Mouse (Mus musculus): ENCODE data around the gene Slc22a15.

Slc22a15 gene

DNA sequence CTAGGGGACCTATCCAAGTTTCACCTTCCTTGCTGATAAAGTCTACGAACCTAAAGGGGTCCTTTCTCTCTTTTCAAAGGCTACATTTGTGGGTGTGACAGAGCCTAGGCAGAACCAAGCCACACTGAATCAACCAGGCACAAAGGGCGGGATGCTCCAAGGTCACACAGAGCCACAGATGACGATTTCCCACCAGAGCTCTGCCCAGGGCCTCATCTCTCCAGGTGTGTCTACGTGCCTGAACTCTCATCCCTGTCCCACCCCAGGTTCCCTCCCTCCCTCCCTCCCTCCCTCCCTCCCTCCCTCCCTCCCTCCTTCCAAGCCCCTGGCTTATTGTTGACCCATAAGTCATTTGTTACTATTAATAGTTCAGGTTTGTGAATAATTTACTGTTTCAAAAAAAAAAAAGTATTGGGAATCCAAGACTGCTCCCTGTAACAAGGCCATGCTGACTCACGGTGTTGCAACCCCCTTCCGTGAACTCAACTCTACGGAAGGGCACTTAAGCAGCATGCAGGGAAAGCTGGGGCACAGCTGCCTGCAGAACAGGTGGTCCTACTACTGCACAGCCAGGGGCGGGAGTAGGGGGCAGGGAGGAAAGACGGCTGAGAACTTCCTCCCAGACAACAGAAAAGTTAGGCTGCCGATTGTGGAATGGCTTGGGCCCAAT lies 92.9 kb downstream of the Slc22a15 start:
- in situ Hi-C loops (cut with MboI; ENCODE audit: low pct_unique_long_range_greater_than_20kb in 1 of 2, low sequenced_read_pairs in 2 of 2, unreplicated experiment in 1 of 2) = no loop called here

DNA sequence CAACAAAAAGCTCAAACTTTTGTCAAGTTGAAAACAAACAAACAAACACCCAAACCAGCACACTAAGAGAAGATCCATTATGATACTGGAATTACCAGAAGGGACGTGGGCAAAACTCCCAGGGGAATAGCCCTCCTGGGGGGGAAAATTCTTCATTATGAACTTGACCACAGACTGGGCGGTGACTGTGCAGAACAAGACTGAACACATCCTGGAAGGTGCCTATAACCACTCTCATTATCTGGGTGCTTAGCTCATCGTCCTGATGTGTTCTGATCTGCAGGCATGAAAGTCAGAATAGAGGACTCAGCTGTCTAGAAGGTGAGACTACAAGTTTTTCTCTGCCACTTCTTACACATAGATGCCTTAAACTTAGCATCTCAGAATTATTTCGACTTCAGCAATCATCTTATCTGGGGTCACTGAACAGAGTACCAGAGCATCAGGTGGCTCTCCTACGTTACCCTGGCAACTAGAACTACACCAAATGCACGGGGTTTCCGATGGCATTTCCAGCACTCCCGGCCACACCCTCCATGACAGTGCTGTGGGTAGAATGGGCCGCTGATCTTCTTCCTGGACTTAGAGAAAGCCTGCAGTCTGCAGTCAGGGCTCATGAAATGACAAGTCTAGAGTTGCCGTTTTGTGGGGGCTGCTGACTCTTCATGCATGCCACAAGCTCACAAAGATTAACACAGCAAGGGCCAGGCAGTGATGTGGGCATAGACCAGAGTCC lies 94.2 kb downstream of the Slc22a15 start:
- in situ Hi-C loops (cut with MboI; ENCODE audit: low pct_unique_long_range_greater_than_20kb in 1 of 2, low sequenced_read_pairs in 2 of 2, unreplicated experiment in 1 of 2) = loop anchor here in 1 of 2 experiments (5.0 kb wide), 1 partner anchor 328 kb away; no protein-coding TSS in a partner anchor

DNA sequence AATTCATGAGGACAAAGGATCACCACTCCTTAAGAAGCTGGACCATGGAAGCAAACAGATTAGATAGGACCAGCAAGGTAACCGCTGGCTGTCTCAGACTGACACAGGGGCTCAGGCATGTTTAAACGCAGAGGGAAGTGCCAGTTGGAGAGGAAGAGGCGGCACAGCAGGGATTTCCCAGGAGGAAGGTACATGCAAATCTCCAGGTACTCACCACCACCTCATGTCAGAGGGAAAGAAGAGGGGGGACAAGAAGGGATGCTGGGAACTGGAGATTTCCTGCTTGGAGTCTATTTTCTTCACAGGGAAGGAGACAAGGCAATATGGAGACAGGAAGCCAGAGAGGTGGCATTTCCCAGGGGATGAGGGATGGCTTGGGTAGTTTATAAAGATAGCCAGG lies 95.7 kb downstream of the Slc22a15 start:
- in situ Hi-C loops (cut with MboI; ENCODE audit: low pct_unique_long_range_greater_than_20kb in 1 of 2, low sequenced_read_pairs in 2 of 2, unreplicated experiment in 1 of 2) = loop anchor here in 1 of 2 experiments (5.0 kb wide), 1 partner anchor 326 kb away; no protein-coding TSS in a partner anchor

DNA sequence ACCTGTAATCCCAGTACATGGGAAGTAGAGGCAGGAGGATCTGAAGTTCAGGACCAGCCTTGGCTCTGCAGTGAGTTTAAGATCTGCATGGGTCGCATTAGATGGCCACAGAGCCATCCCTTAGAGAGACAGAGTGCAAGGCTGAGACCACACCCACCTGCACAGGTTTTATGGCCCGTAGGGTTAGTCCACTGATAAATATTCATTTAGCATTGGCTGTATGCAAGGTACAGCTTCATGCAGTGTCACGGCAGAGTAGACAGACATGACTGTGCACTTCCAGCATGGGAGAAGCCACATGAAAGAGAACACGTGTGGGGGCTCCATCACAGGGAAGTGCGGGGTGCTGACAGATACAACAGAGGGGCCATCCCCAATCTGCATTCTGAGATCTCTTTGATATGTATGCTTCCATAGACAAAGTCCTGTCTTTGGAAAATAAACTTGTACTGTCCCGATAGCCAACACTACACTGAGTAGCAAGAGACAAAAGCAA lies 97.0 kb downstream of the Slc22a15 start:
- in situ Hi-C loops (cut with MboI; ENCODE audit: low pct_unique_long_range_greater_than_20kb in 1 of 2, low sequenced_read_pairs in 2 of 2, unreplicated experiment in 1 of 2) = loop anchor here in 1 of 2 experiments (5.0 kb wide), 1 partner anchor 325 kb away; no protein-coding TSS in a partner anchor

DNA sequence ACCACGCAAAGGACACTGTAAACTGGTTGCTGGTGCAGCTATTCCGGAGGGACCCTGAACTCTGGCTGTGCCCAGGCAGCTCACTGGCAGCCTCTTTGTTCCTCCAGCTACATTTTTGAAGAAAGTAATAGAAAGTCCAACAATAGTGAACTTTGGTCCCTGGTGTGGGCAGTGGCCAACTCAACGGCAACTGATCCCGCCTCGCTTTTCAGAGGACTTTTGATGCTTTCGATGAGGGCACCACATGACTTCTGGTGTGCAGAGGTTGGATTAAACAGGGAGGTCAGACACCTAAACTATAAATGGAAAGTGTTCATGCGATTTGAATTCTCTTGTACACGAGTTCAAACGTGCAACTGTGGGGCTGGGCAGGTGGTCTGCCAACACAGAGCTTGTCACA lies 99.9 kb downstream of the Slc22a15 start:
- in situ Hi-C loops (cut with MboI; ENCODE audit: low pct_unique_long_range_greater_than_20kb in 1 of 2, low sequenced_read_pairs in 2 of 2, unreplicated experiment in 1 of 2) = loop anchor here in 1 of 2 experiments (25.0 kb wide), 1 partner anchor 512 kb away; no protein-coding TSS in a partner anchor

DNA sequence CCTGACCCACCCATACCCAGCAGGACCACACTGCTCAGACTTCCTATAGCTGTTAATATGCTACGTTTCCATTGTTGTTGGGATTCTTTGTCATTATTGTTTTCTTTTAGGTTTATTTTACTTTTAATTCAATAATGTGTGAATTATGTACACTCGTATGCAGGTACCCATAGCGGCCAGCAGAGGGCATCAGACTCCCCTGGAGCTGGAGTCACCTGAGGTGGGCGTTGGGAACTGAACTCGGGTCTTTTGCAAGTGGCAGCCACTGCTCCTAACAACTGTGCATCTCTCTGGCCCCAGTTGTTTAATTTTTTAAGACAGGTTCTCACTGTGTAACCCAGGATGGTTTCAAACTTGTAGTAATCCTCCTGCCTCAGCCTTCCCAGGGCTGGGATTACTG lies 102.2 kb downstream of the Slc22a15 start:
- in situ Hi-C loops (cut with MboI; ENCODE audit: low pct_unique_long_range_greater_than_20kb in 1 of 2, low sequenced_read_pairs in 2 of 2, unreplicated experiment in 1 of 2) = loop anchor here in 1 of 2 experiments (25.0 kb wide), 1 partner anchor 510 kb away; no protein-coding TSS in a partner anchor

DNA sequence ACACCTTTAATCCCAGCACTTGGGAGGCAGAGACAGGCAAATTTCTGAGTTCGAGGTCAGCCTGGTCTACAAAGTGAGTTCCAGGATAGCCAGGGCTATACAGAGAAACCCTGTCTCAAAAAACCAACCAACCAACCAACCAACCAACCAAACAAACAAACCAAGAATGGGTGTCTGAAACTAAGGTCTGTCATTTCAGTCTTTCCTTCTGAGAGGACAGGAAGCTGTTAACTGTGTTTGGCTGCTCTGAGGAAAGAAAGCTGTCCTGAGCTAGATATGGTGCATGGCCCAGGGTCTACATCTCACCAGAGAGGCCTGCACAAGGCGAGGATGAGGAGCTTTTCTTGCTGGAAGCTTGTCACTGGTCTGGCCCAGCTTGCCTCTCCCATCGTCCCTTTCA lies 103.5 kb downstream of the Slc22a15 start:
- in situ Hi-C loops (cut with MboI; ENCODE audit: low pct_unique_long_range_greater_than_20kb in 1 of 2, low sequenced_read_pairs in 2 of 2, unreplicated experiment in 1 of 2) = loop anchor here in 1 of 2 experiments (25.0 kb wide), 1 partner anchor 508 kb away; no protein-coding TSS in a partner anchor

DNA sequence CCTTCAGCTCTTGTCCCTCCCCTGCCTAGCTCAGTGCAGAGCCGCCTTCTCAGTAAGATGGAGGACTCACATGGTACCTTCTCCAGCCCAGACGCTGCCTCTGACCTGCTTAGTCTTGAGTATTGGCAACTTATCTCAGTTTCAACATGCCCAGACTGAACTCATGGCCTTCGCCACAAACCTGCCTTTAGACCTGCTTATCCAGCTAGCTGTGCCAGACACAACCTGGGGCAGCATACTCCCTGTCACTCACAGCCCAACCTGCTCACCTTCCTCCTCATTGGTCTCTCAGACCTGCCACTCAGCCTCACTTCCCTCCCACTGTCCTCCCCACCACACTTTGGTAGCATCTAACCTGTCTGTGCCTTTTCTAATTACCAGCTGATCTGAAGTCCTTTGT lies 108.2 kb downstream of the Slc22a15 start:
- in situ Hi-C loops (cut with MboI; ENCODE audit: low pct_unique_long_range_greater_than_20kb in 1 of 2, low sequenced_read_pairs in 2 of 2, unreplicated experiment in 1 of 2) = loop anchor here (10.0 to 25.0 kb wide), 2 partner anchors 501 to 504 kb away; no protein-coding TSS in a partner anchor

DNA sequence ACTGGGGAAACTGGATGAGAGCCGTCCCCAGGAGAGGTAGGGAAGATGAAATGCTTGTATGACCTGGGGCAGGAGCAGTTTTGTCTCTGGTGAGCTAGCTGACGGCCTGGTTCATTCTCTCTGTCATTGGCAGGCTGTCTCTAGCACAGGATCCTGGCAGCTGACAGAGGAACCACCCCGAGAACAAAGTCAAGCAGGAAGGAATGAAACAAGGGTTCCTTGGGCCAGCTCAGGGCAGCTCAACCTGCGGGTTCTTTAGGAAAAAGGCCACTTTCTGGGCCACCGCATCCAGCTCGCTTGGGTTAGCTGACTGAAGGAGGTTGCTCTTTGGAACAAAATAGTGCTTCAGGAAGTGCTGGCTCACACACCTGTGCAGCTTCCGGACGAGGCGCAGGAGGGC lies 109.5 kb downstream of the Slc22a15 start:
- in situ Hi-C loops (cut with MboI; ENCODE audit: low pct_unique_long_range_greater_than_20kb in 1 of 2, low sequenced_read_pairs in 2 of 2, unreplicated experiment in 1 of 2) = loop anchor here (5.0 to 25.0 kb wide), 3 partner anchors 322 to 502 kb away; no protein-coding TSS in a partner anchor

DNA sequence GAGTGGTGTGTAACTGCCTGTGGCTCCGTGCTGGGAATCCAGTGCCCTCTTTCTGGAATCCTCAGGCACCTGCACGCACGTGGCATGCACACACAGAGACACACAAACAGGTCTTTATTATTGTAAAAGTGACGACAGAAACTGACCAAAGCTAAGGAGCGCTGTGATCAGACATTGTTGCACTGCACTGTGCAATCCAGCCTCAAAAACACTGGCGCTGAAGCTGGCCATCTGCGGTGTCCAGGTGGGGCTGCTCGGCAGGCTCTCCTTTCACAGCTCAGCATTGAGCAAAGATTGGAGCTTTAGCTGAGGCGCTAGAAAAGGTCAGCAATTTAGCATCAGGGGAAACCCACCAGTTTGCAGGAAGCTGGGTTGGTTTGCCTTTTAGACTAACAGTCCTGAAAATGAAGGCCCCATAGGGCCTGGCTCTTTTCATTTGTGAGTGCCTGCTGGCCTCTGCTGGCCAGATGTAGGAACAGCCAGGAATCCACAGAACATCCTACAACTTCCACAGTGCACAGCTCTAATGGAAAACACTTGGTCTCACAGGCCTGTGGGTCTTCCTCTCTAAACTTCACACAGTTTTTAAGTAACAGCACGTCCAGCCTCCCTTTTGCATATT lies 111.8 kb downstream of the Slc22a15 start:
- in situ Hi-C loops (cut with MboI; ENCODE audit: low pct_unique_long_range_greater_than_20kb in 1 of 2, low sequenced_read_pairs in 2 of 2, unreplicated experiment in 1 of 2) = loop anchor here (5.0 to 25.0 kb wide), 3 partner anchors 320 to 500 kb away; no protein-coding TSS in a partner anchor

DNA sequence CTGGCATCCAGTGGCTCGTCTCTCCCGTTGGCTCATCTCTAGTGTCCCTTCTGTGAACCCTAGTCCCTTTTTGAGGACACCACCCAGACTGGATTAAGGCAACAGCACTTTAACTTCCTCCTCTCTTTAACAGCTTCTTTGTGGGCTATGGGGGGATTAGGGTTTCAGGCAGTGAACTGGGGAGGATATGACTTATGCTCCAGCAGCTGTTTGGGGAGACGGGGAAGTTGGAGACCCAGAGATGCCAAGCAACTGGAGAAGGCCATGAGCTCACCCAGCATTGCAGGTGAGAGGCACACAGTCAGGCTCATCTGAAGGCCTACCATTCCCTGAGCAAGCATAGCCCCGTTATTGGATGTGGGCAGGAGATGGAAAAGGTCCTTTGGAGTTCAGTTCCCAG lies 112.3 kb downstream of the Slc22a15 start:
- in situ Hi-C loops (cut with MboI; ENCODE audit: low pct_unique_long_range_greater_than_20kb in 1 of 2, low sequenced_read_pairs in 2 of 2, unreplicated experiment in 1 of 2) = loop anchor here (5.0 to 25.0 kb wide), 3 partner anchors 320 to 500 kb away; no protein-coding TSS in a partner anchor

DNA sequence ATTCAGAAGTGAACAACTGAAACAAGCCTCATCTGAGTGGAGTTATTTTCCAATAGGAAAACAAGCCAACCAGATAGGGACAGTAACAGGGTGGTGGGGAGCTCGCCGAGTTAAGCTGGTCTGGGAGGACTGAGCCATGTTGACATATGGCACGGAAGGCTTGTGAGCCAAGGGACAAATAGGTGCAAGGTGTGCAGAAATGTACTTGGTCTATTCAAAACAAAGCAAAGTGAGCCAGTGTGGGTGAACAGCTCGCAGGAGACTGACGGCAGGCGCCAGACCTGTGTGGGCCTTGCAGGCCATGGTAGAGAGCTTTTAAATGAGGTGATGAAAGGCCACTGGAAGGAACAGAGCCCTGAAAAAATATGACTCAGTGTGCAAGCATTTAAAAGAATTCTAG lies 116.6 kb downstream of the Slc22a15 start:
- in situ Hi-C loops (cut with MboI; ENCODE audit: low pct_unique_long_range_greater_than_20kb in 1 of 2, low sequenced_read_pairs in 2 of 2, unreplicated experiment in 1 of 2) = loop anchor here (10.0 to 25.0 kb wide), 2 partner anchors 313 to 495 kb away; no protein-coding TSS in a partner anchor

DNA sequence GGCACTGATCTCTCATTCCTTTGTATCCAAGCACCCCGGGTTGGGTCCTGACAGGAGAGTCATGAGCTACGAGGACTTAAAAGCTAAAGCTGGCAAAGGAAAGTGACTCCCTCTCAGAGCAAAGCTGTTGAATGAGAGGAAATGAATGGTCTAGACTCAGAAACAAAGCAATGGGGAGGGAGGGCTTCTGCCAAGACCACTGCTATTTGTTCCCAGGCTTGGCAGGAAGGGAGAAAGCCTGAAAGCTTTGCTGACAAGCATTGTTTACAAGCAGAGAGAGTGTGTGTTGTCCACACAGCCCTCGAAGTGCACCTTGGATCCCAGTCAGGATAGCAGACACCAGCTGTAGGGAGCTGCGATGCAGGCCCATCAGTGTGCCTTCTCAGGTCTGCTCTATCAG lies 117.3 kb downstream of the Slc22a15 start:
- in situ Hi-C loops (cut with MboI; ENCODE audit: low pct_unique_long_range_greater_than_20kb in 1 of 2, low sequenced_read_pairs in 2 of 2, unreplicated experiment in 1 of 2) = loop anchor here (10.0 to 25.0 kb wide), 2 partner anchors 312 to 495 kb away; no protein-coding TSS in a partner anchor

DNA sequence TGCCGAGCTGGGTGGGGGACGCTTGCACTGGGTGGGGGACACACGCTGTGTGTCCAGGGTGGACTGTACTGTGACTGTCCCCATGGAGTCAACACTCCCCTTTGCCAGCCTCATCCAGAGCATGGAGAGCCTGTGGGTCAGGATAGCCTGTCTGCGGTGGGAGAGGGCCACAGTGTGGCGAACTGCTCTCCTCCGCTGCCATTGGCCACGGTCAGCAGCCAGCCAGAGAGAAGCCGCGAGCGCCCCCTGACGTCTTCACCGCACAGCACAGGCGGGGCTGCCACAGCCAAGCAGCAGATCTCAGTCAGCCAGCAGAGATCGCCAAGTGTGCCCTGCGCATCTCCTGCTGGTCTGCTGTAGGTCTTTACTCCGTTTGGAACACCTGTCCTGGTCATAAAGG lies 118.1 kb downstream of the Slc22a15 start:
- in situ Hi-C loops (cut with MboI; ENCODE audit: low pct_unique_long_range_greater_than_20kb in 1 of 2, low sequenced_read_pairs in 2 of 2, unreplicated experiment in 1 of 2) = loop anchor here (10.0 to 25.0 kb wide), 2 partner anchors 311 to 494 kb away; no protein-coding TSS in a partner anchor
